Mouse (Mus musculus) MEL (cell line): ENCODE measurements at regions not wholly inside any gene's neighbourhood (a gene's known extent, or its start where the extent isn't known, plus 50 kb on each side); places are given as distances from the start of the nearest gene placed in this dataset.

ENCODE experiments used
- DNase-seq: peaks from one replicate; pipeline ENCODE4 v3.0.0; 2011; ENCODE audit warnings: low read depth, low spot score
- H3K27ac ChIP-seq: 2 replicates; pipeline ENCODE4 v1.5.1; 2012; ENCODE audit warnings: low read depth, mild to moderate bottlenecking, control low read depth, low read length, moderate library complexity; ENCODE audit not compliant: control insufficient read depth
- H3K27me3 ChIP-seq, 2 experiments: fragments of 150-350 bp in 1 of 2; sonication (generic) in 1 of 2; 2 replicates each; pipeline ENCODE4 v1.6.1; 2012; ENCODE audit warnings: low read length in 2 of 2, mild to moderate bottlenecking in 2 of 2, improper control_type of control experiment in 1 of 2, moderate library complexity in 1 of 2; ENCODE audit not compliant: insufficient read depth in 2 of 2, control insufficient read depth in 1 of 2
- H3K36me3 ChIP-seq, 2 experiments: 2 replicates each; pipeline ENCODE4 v1.6.1; 2012 to 2014; ENCODE audit warnings: low read length in 2 of 2, improper control_type of control experiment in 1 of 2, inconsistent platforms in 1 of 2, mild to moderate bottlenecking in 1 of 2; ENCODE audit not compliant: insufficient read depth in 2 of 2, control insufficient read depth in 1 of 2
- H3K4me1 ChIP-seq, 2 experiments: fragments of 150-350 bp in 1 of 2; sonication (generic) in 1 of 2; 2 replicates each; pipeline ENCODE4 v1.6.1; 2012; ENCODE audit warnings: low read length in 2 of 2, improper control_type of control experiment in 1 of 2, mild to moderate bottlenecking in 1 of 2; ENCODE audit not compliant: insufficient read depth in 2 of 2, control insufficient read depth in 1 of 2
- H3K4me3 ChIP-seq, 2 experiments: fragments of 150-350 bp in 1 of 2; sonication (generic) in 1 of 2; 2 replicates each; pipeline ENCODE4 v1.5.1; 2012; ENCODE audit warnings: low read depth in 2 of 2, low read length in 2 of 2, mild to moderate bottlenecking in 2 of 2, moderate library complexity in 2 of 2, control low read depth in 1 of 2, improper control_type of control experiment in 1 of 2; ENCODE audit not compliant: control insufficient read depth in 1 of 2, insufficient read depth in 1 of 2
- H3K79me2 ChIP-seq: 2 replicates; pipeline ENCODE4 v1.6.1; 2012; ENCODE audit warnings: mild to moderate bottlenecking, low read length, moderate library complexity; ENCODE audit not compliant: control insufficient read depth, poor library complexity, insufficient read depth
- H3K9ac ChIP-seq: 2 replicates; pipeline ENCODE4 v1.6.1; 2012; ENCODE audit warnings: low read depth, mild to moderate bottlenecking, control low read depth, low read length, moderate library complexity; ENCODE audit not compliant: control insufficient read depth, poor library complexity, severe bottlenecking
- H3K9me3 ChIP-seq: fragments of 150-350 bp; sonication (generic); replicated peaks from 2 replicates; pipeline ENCODE4 v1.6.1; 2012; ENCODE audit warnings: mild to moderate bottlenecking, low read length, improper control_type of control experiment, moderate library complexity; ENCODE audit not compliant: insufficient read depth
- BHLHE40 ChIP-seq: IDR thresholded peaks from 2 replicates; pipeline ENCODE4 v1.6.1; 2012; ENCODE audit warnings: low read depth, mild to moderate bottlenecking, inconsistent platforms, low read length, improper control_type of control experiment, borderline replicate concordance
- CHD2 ChIP-seq: IDR thresholded peaks from 2 replicates; pipeline ENCODE4 v1.6.1; 2011; ENCODE audit warnings: low read length, improper control_type of control experiment
- ELF1 ChIP-seq: IDR thresholded peaks from 2 replicates; pipeline ENCODE4 v1.6.1; 2014; ENCODE audit warnings: low read depth, mild to moderate bottlenecking, inconsistent platforms, low read length, improper control_type of control experiment, moderate library complexity
- EP300 ChIP-seq, 2 experiments: IDR thresholded peaks; 2 replicates each; pipeline ENCODE4 v1.6.1; 2011; ENCODE audit warnings: improper control_type of control experiment in 2 of 2, low read length in 2 of 2, low read depth in 1 of 2, mild to moderate bottlenecking in 1 of 2
- GATA1 ChIP-seq: IDR thresholded peaks from 2 replicates; pipeline ENCODE4 v1.6.1; 2011; ENCODE audit warnings: low read depth, low read length, improper control_type of control experiment
- KAT2A ChIP-seq: conservative IDR thresholded peaks from 2 replicates; pipeline ENCODE4 v1.6.1; 2012; ENCODE audit warnings: low read depth, low read length, improper control_type of control experiment, inconsistent platforms
- MAFK ChIP-seq: IDR thresholded peaks from 2 replicates; pipeline ENCODE4 v1.6.1; 2011; ENCODE audit warnings: low read depth, mild to moderate bottlenecking, low read length, improper control_type of control experiment, borderline replicate concordance
- MAX ChIP-seq: IDR thresholded peaks from 2 replicates; pipeline ENCODE4 v1.6.1; 2011; ENCODE audit warnings: low read length, improper control_type of control experiment
- MEF2A ChIP-seq: IDR thresholded peaks from 2 replicates; pipeline ENCODE4 v1.6.1; 2014; ENCODE audit warnings: low read depth, mild to moderate bottlenecking, inconsistent platforms, low read length, improper control_type of control experiment; ENCODE audit not compliant: poor library complexity, insufficient replicate concordance, severe bottlenecking; ENCODE audit errors: extremely low read depth
- MXI1 ChIP-seq: IDR thresholded peaks from 2 replicates; pipeline ENCODE4 v1.6.1; 2011; ENCODE audit warnings: mild to moderate bottlenecking, low read depth, low read length, improper control_type of control experiment
- MYC ChIP-seq: IDR thresholded peaks from 2 replicates; pipeline ENCODE4 v1.6.1; 2011; ENCODE audit warnings: low read depth, mild to moderate bottlenecking, low read length, improper control_type of control experiment, moderate library complexity
- NRF1 ChIP-seq: IDR thresholded peaks from 2 replicates; pipeline ENCODE4 v1.6.1; 2014; ENCODE audit warnings: low read depth, mild to moderate bottlenecking, inconsistent platforms, low read length, improper control_type of control experiment, moderate library complexity; ENCODE audit not compliant: poor library complexity, insufficient read depth, severe bottlenecking
- SIN3A ChIP-seq: IDR thresholded peaks from 2 replicates; pipeline ENCODE4 v1.6.1; 2012; ENCODE audit warnings: low read length, improper control_type of control experiment, inconsistent platforms
- SMC3 ChIP-seq: IDR thresholded peaks from 2 replicates; pipeline ENCODE4 v1.6.1; 2011; ENCODE audit warnings: low read depth, low read length, improper control_type of control experiment
- TAL1 ChIP-seq: IDR thresholded peaks from 2 replicates; pipeline ENCODE4 v1.6.1; 2012; ENCODE audit warnings: mild to moderate bottlenecking, inconsistent platforms, low read length, moderate library complexity, mixed read lengths
- UBTF ChIP-seq: IDR thresholded peaks from 2 replicates; pipeline ENCODE4 v1.6.1; 2012; ENCODE audit warnings: low read depth, mild to moderate bottlenecking, inconsistent platforms, low read length, improper control_type of control experiment, moderate library complexity, borderline replicate concordance; ENCODE audit not compliant: insufficient read depth
- USF2 ChIP-seq, 2 experiments: IDR thresholded peaks; 2 replicates each; pipeline ENCODE4 v1.6.1; 2011 to 2012; ENCODE audit warnings: improper control_type of control experiment in 2 of 2, low read length in 2 of 2, borderline replicate concordance in 1 of 2, inconsistent platforms in 1 of 2, low read depth in 1 of 2, mild to moderate bottlenecking in 1 of 2; ENCODE audit not compliant: insufficient read depth in 1 of 2
- ZNF384 ChIP-seq: IDR thresholded peaks from 2 replicates; pipeline ENCODE4 v1.6.1; 2012; ENCODE audit warnings: low read depth, mild to moderate bottlenecking, inconsistent platforms, low read length, improper control_type of control experiment

GRCm38 (mm10) chr11:21478191-21478590, 93.8 kb upstream of the Wdpcp start:
- Histone ChIP-seq H3K9me3 (no peaks in the 10 kb centered on the region), H3K36me3 (no peaks in the 10 kb centered on the region)
- no peak for TF ChIP-seq SMC3
- TF ChIP-seq BHLHE40 = no peak
- no peak for TF ChIP-seq SIN3A
- no peak for TF ChIP-seq ZNF384
- no peak for TF ChIP-seq KAT2A
- TF ChIP-seq, all 39 proteins: peak for 0
- Histone ChIP-seq H3K27me3 (no peaks in the 10 kb centered on the region), H3K79me2 (no peaks in the 10 kb centered on the region), H3K4me3 (no peak overlapping the region), H3K27ac (no peak overlapping the region), H3K4me1 (no peaks in the 10 kb centered on the region), H3K9ac (no peak overlapping the region)
- no peak for DNase-seq

- no peak overlapping the region for H3K27ac ChIP-seq
- DNase-seq = no peak
- no peaks in the 10 kb centered on the region for H3K4me1 ChIP-seq
- no peaks in the 10 kb centered on the region for H3K79me2 ChIP-seq
- TF ChIP-seq MAX = no peak
- TF ChIP-seq GATA1 = no peak
- no peak for TF ChIP-seq MYC
- TF ChIP-seq UBTF = no peak
- TF ChIP-seq ZNF384 = no peak
- TF ChIP-seq USF2 (IDR thresholded peaks at IDR 0.05; ENCODE audit: borderline replicate concordance in 1 of 2, insufficient read depth in 1 of 2, low read depth in 1 of 2, low read length in 2 of 2) = no peak
- TF ChIP-seq MXI1 = no peak
- TF ChIP-seq MEF2A = no peak
- TF ChIP-seq SIN3A = no peak
- TF ChIP-seq NRF1 = no peak
- TF ChIP-seq CHD2 = no peak
- no peak for TF ChIP-seq EP300 (IDR thresholded peaks at IDR 0.05; ENCODE audit: low read depth in 1 of 2, low read length in 2 of 2)
- TF ChIP-seq MAFK = no peak
- no peak for TF ChIP-seq TAL1
- no peak for TF ChIP-seq ELF1
- no peaks in the 10 kb centered on the region for H3K9me3 ChIP-seq
- no peak overlapping the region for H3K9ac ChIP-seq
- no peak overlapping the region for H3K4me3 ChIP-seq
- H3K27me3 ChIP-seq = no peaks in the 10 kb centered on the region
- H3K36me3 ChIP-seq = no peaks in the 10 kb centered on the region
Measured at GRCm38 (mm10) chr11:21470711-21471110, 99.7 kb upstream of the Ugp2 start.
